Mouse (Mus musculus) limb, embryonic 13.5 days (tissue): ENCODE data around the gene Cep295. TPM values are rescaled to one million over a fixed set of nuclear protein-coding genes. Genes with fewer than 3 reads are reported as not detected.

Experiments used
- ATAC-seq: fragments of 200-750 bp; cut with Nextera tagmentation; 2 replicates; pipeline ENCODE4 v1.8.0; 2017; ENCODE audit warnings: low read depth, moderate number of reproducible peaks, moderate TSS enrichment; ENCODE audit not compliant: low FRiP score
- H3K27ac ChIP-seq: fragments of 300-500 bp; sonication (generic); 2 replicates; pipeline ENCODE4 v1.5.1; 2015; ENCODE audit warnings: inconsistent platforms, mild to moderate bottlenecking, moderate library complexity
- H3K27me3 ChIP-seq: fragments of 300-500 bp; sonication (generic); 2 replicates; pipeline ENCODE4 v1.6.1; 2015; ENCODE audit warnings: mild to moderate bottlenecking, inconsistent platforms
- H3K36me3 ChIP-seq: fragments of 300-500 bp; sonication (generic); 2 replicates; pipeline ENCODE4 v1.6.1; 2015; ENCODE audit warnings: inconsistent platforms, mild to moderate bottlenecking, moderate library complexity
- H3K4me1 ChIP-seq: fragments of 300-500 bp; sonication (generic); 2 replicates; pipeline ENCODE4 v1.6.1; 2015; ENCODE audit warnings: inconsistent platforms
- H3K4me2 ChIP-seq: fragments of 300-500 bp; sonication (generic); replicated peaks from 2 replicates; pipeline ENCODE4 v1.6.1; 2015; ENCODE audit warnings: inconsistent platforms, mild to moderate bottlenecking, moderate library complexity
- H3K4me3 ChIP-seq: fragments of 300-500 bp; sonication (generic); 2 replicates; pipeline ENCODE4 v1.5.1; 2015; ENCODE audit warnings: moderate library complexity, mild to moderate bottlenecking, inconsistent platforms
- H3K9ac ChIP-seq: fragments of 300-500 bp; sonication (generic); 2 replicates; pipeline ENCODE4 v1.6.1; 2015; ENCODE audit warnings: mild to moderate bottlenecking, inconsistent platforms
- H3K9me3 ChIP-seq: fragments of 300-500 bp; sonication (generic); 2 replicates; pipeline ENCODE4 v1.6.1; 2016; ENCODE audit warnings: inconsistent platforms
- WGBS: fragments of 180-500 bp; shearing (Covaris S2); methylation state at CpG from one replicate; pipeline ENCODE4 v1.1.7; 2015; 5-methylcytosine and 5-hydroxymethylcytosine counted together
- microRNA-seq: library from miRNA; unstranded; fragments of <30 nt; microRNA quantifications from one replicate; pipeline ENCODE4, GENCODE M21; 2016
- polyA plus RNA-seq: library from polyadenylated mRNA; unstranded; fragments of >200 nt; fragmentation: Nextera tagmentation; extraction: Ambion mirVana; gene quantifications from 2 replicates; pipeline ENCODE4 v1.2.1, GENCODE M21; 2015

The Cep295 gene
- polyA plus RNA-seq, 1 experiment from 2014 or later: 17.6 TPM

- H3K9me3 ChIP-seq: no peaks in the 10 kb centered on the region
- H3K27me3 ChIP-seq: no peaks in the 10 kb centered on the region
- peak within 1 kb of the TSS; percentile 97 for H3K9ac ChIP-seq
- peak within 1 kb of the TSS; percentile 87 for H3K27ac ChIP-seq
- H3K4me2 ChIP-seq: peak within 1 kb of the TSS; percentile 82
- peak; percentile 98 for ATAC-seq
- H3K36me3 ChIP-seq: peaks cover 24% of the 10 kb centered on the region
- peak within 1 kb of the TSS; percentile 98 for H3K4me3 ChIP-seq
- under 1% methylated on average over 57 of the region's 57 CpGs for WGBS
- peaks cover 24% of the 10 kb centered on the region for H3K4me1 ChIP-seq
Observed at GRCm38 (mm10) chr9:15279649-15280490, 77.7 kb downstream of the Cep295 start, which contains the start of gene Med17. Gene Med17 (minus strand): TSS chr9:15279931.

DNA sequence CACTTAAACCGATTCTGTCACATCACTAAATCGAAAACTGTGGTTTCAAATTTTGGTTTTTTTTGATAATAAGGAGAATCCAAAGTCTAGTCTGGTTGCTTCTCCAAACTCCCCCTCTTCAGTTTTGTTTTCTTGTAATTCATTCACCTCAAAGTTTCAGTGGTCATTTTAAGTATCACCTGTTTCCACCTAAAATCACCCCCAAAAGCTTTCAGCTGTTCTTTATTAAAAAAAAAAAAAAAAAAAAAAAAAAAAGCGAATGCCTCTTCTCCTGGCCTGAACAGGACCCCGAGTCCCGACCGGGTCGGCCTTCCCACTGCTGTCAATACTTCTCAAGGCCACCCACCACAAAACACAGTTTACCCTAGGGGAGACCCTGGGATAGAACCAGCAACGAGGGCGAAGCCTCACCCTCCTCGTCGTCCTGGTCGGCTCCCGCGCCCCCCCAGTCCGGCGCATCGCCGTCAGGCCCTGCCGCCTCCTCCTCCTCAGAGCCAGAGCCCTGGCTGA, 78.4 kb downstream of the Cep295 start:
- ATAC-seq: no peak; the same call in 1 of the 2 replicates
- Histone ChIP-seq H3K4me3 (peak overlapping the region; percentile 98), H3K36me3 (peaks cover 31% of the 10 kb centered on the region), H3K9me3 (no peaks in the 10 kb centered on the region), H3K27me3 (no peaks in the 10 kb centered on the region), H3K4me1 (peaks cover 24% of the 10 kb centered on the region), H3K4me2 (peak overlapping the region; percentile 82), H3K9ac (peak overlapping the region; percentile 97), H3K27ac (peak overlapping the region; percentile 87)
- 9% methylated on average over 19 of the region's 19 CpGs for WGBS

DNA sequence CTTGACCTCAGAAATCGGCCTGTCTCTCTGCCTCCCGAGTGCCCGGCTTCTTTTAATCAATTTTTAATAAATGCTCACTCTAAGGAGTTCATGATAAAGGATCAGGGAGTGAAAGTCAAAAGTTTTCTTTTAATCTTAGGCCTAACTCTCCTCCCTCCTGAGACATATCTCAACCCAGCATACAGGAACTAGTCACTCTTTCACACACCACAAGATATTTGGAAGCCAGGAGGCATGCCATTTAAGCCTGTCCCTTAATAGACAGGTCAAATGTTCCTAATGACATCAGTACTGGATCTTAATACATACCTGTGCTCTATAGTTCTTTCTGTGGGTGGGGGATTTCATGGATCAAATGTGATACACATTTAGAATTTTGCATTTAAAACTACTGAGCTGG, 79.2 kb downstream of the Cep295 start:
- Histone ChIP-seq H3K4me2 (peak overlapping the region; percentile 82), H3K27ac (no peak overlapping the region), H3K27me3 (no peaks in the 10 kb centered on the region), H3K4me1 (peaks cover 24% of the 10 kb centered on the region), H3K36me3 (peaks cover 39% of the 10 kb centered on the region), H3K4me3 (no peak overlapping the region), H3K9me3 (no peaks in the 10 kb centered on the region), H3K9ac (no peak overlapping the region)
- no peak for ATAC-seq
- WGBS: 95% methylated on average over 3 of the region's 3 CpGs

- H3K9ac ChIP-seq: no peak overlapping the region
- no peak overlapping the region for H3K4me2 ChIP-seq
- H3K27me3 ChIP-seq: no peaks in the 10 kb centered on the region
- no peak overlapping the region for H3K27ac ChIP-seq
- no peak for ATAC-seq
- H3K36me3 ChIP-seq: peaks cover 54% of the 10 kb centered on the region
- peaks cover 24% of the 10 kb centered on the region for H3K4me1 ChIP-seq
- 92% methylated on average over 4 of the region's 4 CpGs for WGBS
- no peaks in the 10 kb centered on the region for H3K9me3 ChIP-seq
- no peak overlapping the region for H3K4me3 ChIP-seq
Observed at GRCm38 (mm10) chr9:15276855-15277254, 80.7 kb downstream of the Cep295 start.

DNA sequence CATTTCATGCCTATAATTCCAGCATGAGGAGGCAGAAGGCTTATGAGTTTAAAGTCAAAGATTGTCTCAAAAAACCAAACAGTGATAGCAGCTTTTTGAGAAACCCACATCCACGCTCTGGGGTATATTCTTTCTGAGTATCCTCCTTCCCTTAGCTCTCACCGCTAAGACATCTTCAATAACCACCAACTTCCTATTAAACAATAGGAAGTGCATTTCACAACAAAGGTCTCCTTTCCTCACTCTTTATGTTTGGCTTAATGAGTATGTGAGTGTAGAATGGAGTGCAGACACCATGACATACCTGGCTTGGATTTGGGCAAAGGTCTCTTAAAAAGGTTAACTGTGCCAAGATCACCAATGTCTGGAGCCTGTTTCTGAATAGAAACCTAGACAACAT, 83.6 kb downstream of the Cep295 start:
- Histone ChIP-seq H3K4me2 (no peak overlapping the region), H3K9ac (no peak overlapping the region), H3K27me3 (no peaks in the 10 kb centered on the region), H3K36me3 (peaks cover 82% of the 10 kb centered on the region), H3K4me3 (no peak overlapping the region), H3K9me3 (no peaks in the 10 kb centered on the region), H3K27ac (no peak overlapping the region), H3K4me1 (peaks cover 13% of the 10 kb centered on the region)
- no peak for ATAC-seq
- WGBS: 98% methylated on average over 2 of the region's 2 CpGs

Small RNAs within 50 kb of the gene (microRNA-seq; reads per million reads assigned to microRNA genes)
- gene Gm49349 (not detected), gene mmu-mir-7650 (not detected)

Other genes with a start within 250 kb of the Cep295 start
- not detected in 2 replicates for gene Hephl1, start 245.7 kb downstream of the Cep295 start, polyA plus RNA-seq
- gene Vstm5, start 118.7 kb downstream of the Cep295 start, polyA plus RNA-seq: 4.1 and 4.2 TPM in 2 replicates
- gene Med17, start 77.9 kb downstream of the Cep295 start, polyA plus RNA-seq: 34.5 and 37.0 TPM in 2 replicates
- gene Taf1d, start 51.6 kb downstream of the Cep295 start, polyA plus RNA-seq: 84.9 and 90.5 TPM in 2 replicates
- gene 4931406C07Rik, start 51.3 kb downstream of the Cep295 start, polyA plus RNA-seq: 11.8 and 12.2 TPM in 2 replicates
- 2.8 and 3.3 TPM in 2 replicates for gene Smco4, start 135.6 kb upstream of the Cep295 start, polyA plus RNA-seq